Mouse (Mus musculus): ENCODE measurements around the gene Unc13a. TPM values are rescaled to one million over a fixed set of nuclear protein-coding genes. Genes with fewer than 3 reads are reported as not detected.
A peak's percentile ranks its signal among the peaks of the same experiment; 100 is the strongest.

The Unc13a gene
- total RNA-seq, 1 experiment: 3.0 TPM

GRCm38 (mm10) chr8:71610822-71611651, 60.5 kb downstream of the Unc13a start, which contains the start of gene Colgalt1:
TSS of gene Colgalt1 (plus strand) at chr8:71610998.
- no peak within 1 kb of the TSS for H3K27ac ChIP-seq (ENCODE audit: insufficient read depth, low read depth, low read length, poor library complexity, severe bottlenecking)
- peak within 1 kb of the TSS; percentile 89 for H3K9ac ChIP-seq (ENCODE audit: insufficient read depth, low read depth, low read length, poor library complexity, severe bottlenecking)
- H3K4me3 ChIP-seq (ENCODE audit: insufficient read depth in 1 of 2, low read depth in 1 of 2, low read length in 2 of 2, poor library complexity in 1 of 2, severe bottlenecking in 1 of 2): peak within 1 kb of the TSS; percentile 87 to 89
- TF ChIP-seq HCFC1 (IDR thresholded peaks at IDR 0.05; ENCODE audit: borderline replicate concordance, insufficient read depth, low read length) (no peak), MAFK (IDR thresholded peaks at IDR 0.05; ENCODE audit: insufficient read depth, low read depth, low read length) (no peak), ZC3H11A (IDR thresholded peaks at IDR 0.05; ENCODE audit: borderline replicate concordance, low read depth, low read length) (no peak), ZNF384 (IDR thresholded peaks at IDR 0.05; ENCODE audit: low read depth, low read length) (no peak), CHD2 (IDR thresholded peaks at IDR 0.05; ENCODE audit: low read depth, low read length) (no peak)
- H3K4me1 ChIP-seq (ENCODE audit: control insufficient read depth in 2 of 2, insufficient read depth in 2 of 2, low read length in 2 of 2, poor library complexity in 1 of 2): peaks cover 0 to 8% of the 10 kb centered on the region in 2 experiments; a peak in 1 of 4 replicates
- in situ Hi-C loops (cut with MboI; ENCODE audit: low sequenced_read_pairs in 2 of 2, unreplicated experiment in 2 of 2): no loop called here
- H3K9me3 ChIP-seq (ENCODE audit: control insufficient read depth, insufficient read depth, low read depth, low read length): no peaks in the 10 kb centered on the region
- H3K36me3 ChIP-seq (ENCODE audit: control insufficient read depth, insufficient read depth, low read length, poor library complexity, severe bottlenecking): peaks cover 12% of the 10 kb centered on the region; the same call in 1 of the 2 replicates
- DNase-seq (ENCODE audit: low read depth, low spot score): peak; percentile 93

GRCm38 (mm10) chr8:71604021-71604420, 67.5 kb downstream of the Unc13a start:
- Histone ChIP-seq H3K4me3 (ENCODE audit: insufficient read depth in 1 of 2, low read depth in 1 of 2, low read length in 2 of 2, poor library complexity in 1 of 2, severe bottlenecking in 1 of 2) (no peak overlapping the region), H3K27ac (ENCODE audit: insufficient read depth, low read depth, low read length, poor library complexity, severe bottlenecking) (no peak overlapping the region), H3K9ac (ENCODE audit: insufficient read depth, low read depth, low read length, poor library complexity, severe bottlenecking) (no peak overlapping the region), H3K9me3 (ENCODE audit: control insufficient read depth, insufficient read depth, low read depth, low read length) (no peaks in the 10 kb centered on the region), H3K4me1 (ENCODE audit: control insufficient read depth in 2 of 2, insufficient read depth in 2 of 2, low read length in 2 of 2, poor library complexity in 1 of 2) (0 out of 4 replicates have a peak, but pooled peaks cover 0 to 3% of the 10 kb centered on the region in 2 experiments), H3K36me3 (ENCODE audit: control insufficient read depth, insufficient read depth, low read length, poor library complexity, severe bottlenecking) (peaks cover 5% of the 10 kb centered on the region; the same call in 1 of the 2 replicates)
- DNase-seq (ENCODE audit: low read depth, low spot score): no peak
- no peak for TF ChIP-seq CHD2 (IDR thresholded peaks at IDR 0.05; ENCODE audit: low read depth, low read length)
- TF ChIP-seq ZC3H11A (IDR thresholded peaks at IDR 0.05; ENCODE audit: borderline replicate concordance, low read depth, low read length): no peak
- no peak for TF ChIP-seq MAFK (IDR thresholded peaks at IDR 0.05; ENCODE audit: insufficient read depth, low read depth, low read length)
- TF ChIP-seq HCFC1 (IDR thresholded peaks at IDR 0.05; ENCODE audit: borderline replicate concordance, insufficient read depth, low read length): no peak
- TF ChIP-seq ZNF384 (IDR thresholded peaks at IDR 0.05; ENCODE audit: low read depth, low read length): no peak
- in situ Hi-C loops (cut with MboI; ENCODE audit: low sequenced_read_pairs in 2 of 2, unreplicated experiment in 2 of 2): no loop called here

DNA sequence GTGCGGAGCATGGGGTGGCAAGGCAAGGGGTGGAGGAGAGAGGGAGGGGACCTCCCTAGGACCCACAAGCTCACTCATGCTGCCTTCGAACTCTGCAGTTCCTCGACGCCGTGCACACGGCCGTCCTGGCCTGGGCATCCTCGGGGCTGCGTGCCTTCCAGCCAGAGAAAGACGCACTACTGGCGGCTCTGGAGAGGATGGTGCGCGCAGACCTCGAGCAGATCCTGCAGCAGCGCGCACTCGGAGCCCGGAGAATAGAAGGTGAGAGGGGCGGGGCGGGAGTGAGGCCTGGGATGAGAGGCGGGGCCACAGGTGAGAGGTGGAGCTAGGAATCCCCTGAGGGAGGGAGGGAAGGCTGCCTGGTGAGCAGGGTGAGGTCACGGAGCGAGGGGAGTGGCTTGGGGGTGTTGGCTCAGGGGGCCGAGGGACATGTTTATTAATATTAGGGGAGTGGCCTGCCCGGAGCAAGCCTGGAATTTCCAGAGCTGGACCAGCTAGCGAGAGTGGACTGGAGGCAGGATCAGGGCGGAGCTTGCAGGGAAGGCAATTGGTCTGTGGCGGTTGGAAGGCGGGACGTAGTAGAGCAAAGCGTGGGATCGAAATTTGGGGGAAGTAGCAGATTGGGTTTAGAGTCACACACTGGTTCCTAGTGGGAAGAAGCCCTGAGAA, 68.8 kb downstream of the Unc13a start:
- Histone ChIP-seq H3K9me3 (ENCODE audit: control insufficient read depth, insufficient read depth, low read depth, low read length) (no peaks in the 10 kb centered on the region), H3K27ac (ENCODE audit: insufficient read depth, low read depth, low read length, poor library complexity, severe bottlenecking) (no peak overlapping the region), H3K4me3 (ENCODE audit: insufficient read depth in 1 of 2, low read depth in 1 of 2, low read length in 2 of 2, poor library complexity in 1 of 2, severe bottlenecking in 1 of 2) (peak overlapping the region; percentile 70 to 73), H3K36me3 (ENCODE audit: control insufficient read depth, insufficient read depth, low read length, poor library complexity, severe bottlenecking) (peaks cover 5% of the 10 kb centered on the region; the same call in 1 of the 2 replicates), H3K4me1 (ENCODE audit: control insufficient read depth in 2 of 2, insufficient read depth in 2 of 2, low read length in 2 of 2, poor library complexity in 1 of 2) (0 out of 4 replicates have a peak, but pooled peaks cover 0 to 3% of the 10 kb centered on the region in 2 experiments), H3K9ac (ENCODE audit: insufficient read depth, low read depth, low read length, poor library complexity, severe bottlenecking) (peak overlapping the region; percentile 57)
- in situ Hi-C loops (cut with MboI; ENCODE audit: low sequenced_read_pairs in 2 of 2, unreplicated experiment in 2 of 2): no loop called here
- peak; percentile 87 for DNase-seq (ENCODE audit: low read depth, low spot score)
- TF ChIP-seq MAFK (IDR thresholded peaks at IDR 0.05; ENCODE audit: insufficient read depth, low read depth, low read length) (no peak), HCFC1 (IDR thresholded peaks at IDR 0.05; ENCODE audit: borderline replicate concordance, insufficient read depth, low read length) (no peak), ZNF384 (IDR thresholded peaks at IDR 0.05; ENCODE audit: low read depth, low read length) (no peak), CHD2 (IDR thresholded peaks at IDR 0.05; ENCODE audit: low read depth, low read length) (no peak), ZC3H11A (IDR thresholded peaks at IDR 0.05; ENCODE audit: borderline replicate concordance, low read depth, low read length) (no peak)

GRCm38 (mm10) chr8:71601939-71602665, 69.5 kb downstream of the Unc13a start:
- in situ Hi-C loops (cut with MboI; ENCODE audit: low sequenced_read_pairs in 2 of 2, unreplicated experiment in 2 of 2): no loop called here
- no peak for TF ChIP-seq MAFK (IDR thresholded peaks at IDR 0.05; ENCODE audit: insufficient read depth, low read depth, low read length)
- no peak for TF ChIP-seq ZNF384 (IDR thresholded peaks at IDR 0.05; ENCODE audit: low read depth, low read length)
- no peak for TF ChIP-seq ZC3H11A (IDR thresholded peaks at IDR 0.05; ENCODE audit: borderline replicate concordance, low read depth, low read length)
- no peak for TF ChIP-seq CHD2 (IDR thresholded peaks at IDR 0.05; ENCODE audit: low read depth, low read length)
- TF ChIP-seq HCFC1 (IDR thresholded peaks at IDR 0.05; ENCODE audit: borderline replicate concordance, insufficient read depth, low read length): no peak
- DNase-seq (ENCODE audit: low read depth, low spot score): no peak
- Histone ChIP-seq H3K9ac (ENCODE audit: insufficient read depth, low read depth, low read length, poor library complexity, severe bottlenecking) (peak overlapping the region; percentile 57), H3K4me3 (ENCODE audit: insufficient read depth in 1 of 2, low read depth in 1 of 2, low read length in 2 of 2, poor library complexity in 1 of 2, severe bottlenecking in 1 of 2) (peak overlapping the region; percentile 70 to 73), H3K4me1 (ENCODE audit: control insufficient read depth in 2 of 2, insufficient read depth in 2 of 2, low read length in 2 of 2, poor library complexity in 1 of 2) (0 out of 4 replicates have a peak, but pooled peaks cover 0 to 3% of the 10 kb centered on the region in 2 experiments), H3K27ac (ENCODE audit: insufficient read depth, low read depth, low read length, poor library complexity, severe bottlenecking) (no peak overlapping the region; the same call in 1 of the 2 replicates), H3K9me3 (ENCODE audit: control insufficient read depth, insufficient read depth, low read depth, low read length) (no peaks in the 10 kb centered on the region), H3K36me3 (ENCODE audit: control insufficient read depth, insufficient read depth, low read length, poor library complexity, severe bottlenecking) (peaks cover 5% of the 10 kb centered on the region; the same call in 1 of the 2 replicates)
